Mouse (Mus musculus) kidney, postnatal 25 days (tissue): ENCODE results near the gene Fbxl13.
A peak's percentile ranks its signal among the peaks of the same experiment; 100 is the strongest.

Experiments used
- DNase-seq, 2 experiments: peaks; one replicate each; pipeline ENCODE4 v3.0.0; 2021; ENCODE audit warnings: mixed read lengths in 2 of 2

Fbxl13 gene

GRCm38 (mm10) chr5:21645439-21646132 is at the start of gene Fbxl13, which contains the start of gene Armc10:
Gene Fbxl13, minus strand, starts transcription at chr5:21645634.
Gene Armc10, plus strand, starts transcription at chr5:21645813.
- peak; percentile 90 to 95 for DNase-seq

GRCm38 (mm10) chr5:21694854-21695490 is 49.5 kb upstream of the Fbxl13 start:
- no peak for DNase-seq

GRCm38 (mm10) chr5:21693372-21693870 is 48.0 kb upstream of the Fbxl13 start:
- DNase-seq, result no peak

- no peak for DNase-seq
Measured at GRCm38 (mm10) chr5:21692230-21692629, 46.8 kb upstream of the Fbxl13 start.

GRCm38 (mm10) chr5:21687042-21687441 is 41.6 kb upstream of the Fbxl13 start:
- DNase-seq, result no peak

- DNase-seq, result no peak
Measured at GRCm38 (mm10) chr5:21685001-21685400, 39.6 kb upstream of the Fbxl13 start.

GRCm38 (mm10) chr5:21683811-21684210 is 38.4 kb upstream of the Fbxl13 start:
- DNase-seq, result no peak

GRCm38 (mm10) chr5:21680940-21681339 is 35.5 kb upstream of the Fbxl13 start:
- no peak for DNase-seq

- no peak for DNase-seq
Measured at GRCm38 (mm10) chr5:21680029-21680428, 34.6 kb upstream of the Fbxl13 start.

GRCm38 (mm10) chr5:21678363-21678762 is 32.9 kb upstream of the Fbxl13 start:
- DNase-seq, result no peak

GRCm38 (mm10) chr5:21677939-21678338 is 32.5 kb upstream of the Fbxl13 start:
- DNase-seq, result no peak

- no peak for DNase-seq
Measured at GRCm38 (mm10) chr5:21675494-21675893, 30.1 kb upstream of the Fbxl13 start.

- no peak for DNase-seq
Measured at GRCm38 (mm10) chr5:21675019-21675418, 29.6 kb upstream of the Fbxl13 start.

GRCm38 (mm10) chr5:21673742-21674141 is 28.3 kb upstream of the Fbxl13 start:
- no peak for DNase-seq

- DNase-seq, result no peak
Measured at GRCm38 (mm10) chr5:21672812-21673635, 27.6 kb upstream of the Fbxl13 start.

- DNase-seq, result no peak
Measured at GRCm38 (mm10) chr5:21669307-21669706, 23.9 kb upstream of the Fbxl13 start.

GRCm38 (mm10) chr5:21667191-21668137 is 22.0 kb upstream of the Fbxl13 start:
- DNase-seq, result no peak

- no peak for DNase-seq
Measured at GRCm38 (mm10) chr5:21663081-21663480, 17.6 kb upstream of the Fbxl13 start.

GRCm38 (mm10) chr5:21660850-21661249 is 15.4 kb upstream of the Fbxl13 start:
- no peak for DNase-seq

GRCm38 (mm10) chr5:21658623-21659395 is 13.4 kb upstream of the Fbxl13 start:
- DNase-seq, result peak; percentile 87 to 90

GRCm38 (mm10) chr5:21658038-21658437 is 12.6 kb upstream of the Fbxl13 start:
- DNase-seq, result no peak
